Mouse (Mus musculus): Measurements from ENCODE around the gene Cnep1r1.

The Cnep1r1 gene

DNA sequence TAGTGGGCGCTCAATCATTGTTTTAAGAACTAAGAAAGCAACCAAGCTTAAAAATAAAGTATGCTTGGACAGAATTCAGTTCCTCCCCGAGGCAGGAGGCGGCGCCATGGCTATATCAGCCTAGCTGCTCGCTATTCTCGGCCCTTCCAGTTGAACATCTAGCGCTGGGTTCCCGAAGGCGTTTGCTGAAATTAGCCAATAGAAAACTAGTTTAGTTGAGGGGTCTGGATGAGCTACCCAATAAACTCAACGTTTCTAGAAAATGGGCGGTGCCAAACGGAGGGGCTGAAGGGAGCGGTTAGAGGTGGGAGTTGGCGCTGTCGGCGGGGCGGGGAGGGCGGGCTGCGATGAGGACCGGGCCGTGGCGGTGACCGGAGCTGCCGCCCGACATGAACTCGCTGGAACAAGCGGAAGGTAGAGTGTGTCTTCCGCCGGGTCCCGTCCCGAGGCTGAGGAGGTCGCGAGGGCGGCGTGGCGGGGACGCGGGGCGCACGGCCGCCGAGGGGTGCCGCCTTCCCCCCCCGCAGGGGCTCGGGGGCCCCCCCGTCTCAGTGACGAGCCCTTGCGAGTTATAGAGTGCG is at the start of gene Cnep1r1:
TSS of gene Cnep1r1 (plus strand) at position 314 of the 581 bp plus-strand sequence.
- peak; percentile 99 for DNase-seq (ENCODE audit: low spot score)

GRCm38 (mm10) chr8:88082183-88082582 is 36.4 kb upstream of the Cnep1r1 start:
- DNase-seq (ENCODE audit: low spot score), result no peak

GRCm38 (mm10) chr8:88088006-88088405 is 30.6 kb upstream of the Cnep1r1 start:
- DNase-seq (ENCODE audit: low spot score), result no peak

GRCm38 (mm10) chr8:88091661-88092060 is 26.9 kb upstream of the Cnep1r1 start:
- no peak for DNase-seq (ENCODE audit: low spot score)

DNA sequence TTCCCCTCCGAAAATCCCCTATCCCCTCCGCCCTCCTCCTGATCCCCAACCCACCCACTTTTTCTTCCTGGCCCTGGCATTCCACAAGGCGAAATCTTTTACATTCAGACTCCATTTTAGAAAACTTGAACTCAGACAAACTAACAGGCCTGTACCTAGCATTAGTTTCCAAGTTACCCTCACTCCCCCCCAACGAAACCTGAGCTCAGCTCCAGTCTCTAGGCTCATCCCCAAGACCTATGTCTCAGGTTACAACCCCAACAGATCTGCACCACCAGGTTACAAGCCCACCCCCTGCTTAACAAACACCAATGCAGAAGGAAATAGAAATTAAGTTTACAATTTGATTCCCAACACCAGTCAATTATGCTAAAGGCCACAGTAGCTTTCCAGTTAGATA is 25.2 kb upstream of the Cnep1r1 start:
- DNase-seq (ENCODE audit: low spot score), result no peak

DNA sequence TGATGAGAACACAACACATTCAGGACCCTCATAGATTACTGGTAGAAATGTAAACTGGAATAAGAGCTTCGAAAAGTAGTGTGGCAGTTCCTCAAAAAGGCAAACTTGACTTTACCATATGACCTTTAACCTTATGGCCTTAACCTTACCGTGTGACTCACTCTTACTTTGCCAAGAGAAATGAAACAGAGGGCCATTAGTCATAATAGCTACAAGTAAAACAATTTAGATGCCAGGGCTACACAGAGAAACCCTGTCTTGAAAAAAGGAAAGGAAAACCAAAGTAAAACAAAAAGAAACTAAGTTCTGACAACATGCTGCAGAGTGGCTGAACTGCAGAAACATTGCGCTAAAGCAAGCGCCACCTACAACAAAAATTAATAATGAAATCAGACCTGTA is 19.7 kb upstream of the Cnep1r1 start:
- DNase-seq (ENCODE audit: low spot score), result peak; percentile 71

GRCm38 (mm10) chr8:88099526-88099925 is 19.0 kb upstream of the Cnep1r1 start:
- peak; percentile 77 for DNase-seq (ENCODE audit: low spot score)

GRCm38 (mm10) chr8:88109241-88109640 is 9.3 kb upstream of the Cnep1r1 start:
- DNase-seq (ENCODE audit: low spot score), result no peak

DNA sequence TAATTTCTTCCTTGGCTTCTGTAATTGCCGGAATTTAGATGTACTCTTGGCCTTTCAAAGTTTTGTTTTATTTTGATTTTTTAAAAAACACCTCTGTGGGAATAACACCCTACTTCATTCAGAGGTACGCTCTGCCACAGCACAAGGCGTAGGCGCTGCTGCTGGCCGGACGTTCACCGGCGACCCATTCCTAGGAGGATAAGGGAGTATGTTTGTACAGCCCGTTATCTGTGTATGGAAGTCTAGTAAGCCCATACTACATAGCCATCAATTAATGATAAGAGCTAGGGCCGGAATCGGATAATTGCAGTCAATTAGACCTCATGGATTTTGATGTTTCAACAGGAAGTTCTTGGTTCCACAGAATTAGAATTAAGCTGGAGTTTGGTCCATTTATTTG is 507 bp downstream of the Cnep1r1 start:
- peak; percentile 28 for DNase-seq (ENCODE audit: low spot score)

DNA sequence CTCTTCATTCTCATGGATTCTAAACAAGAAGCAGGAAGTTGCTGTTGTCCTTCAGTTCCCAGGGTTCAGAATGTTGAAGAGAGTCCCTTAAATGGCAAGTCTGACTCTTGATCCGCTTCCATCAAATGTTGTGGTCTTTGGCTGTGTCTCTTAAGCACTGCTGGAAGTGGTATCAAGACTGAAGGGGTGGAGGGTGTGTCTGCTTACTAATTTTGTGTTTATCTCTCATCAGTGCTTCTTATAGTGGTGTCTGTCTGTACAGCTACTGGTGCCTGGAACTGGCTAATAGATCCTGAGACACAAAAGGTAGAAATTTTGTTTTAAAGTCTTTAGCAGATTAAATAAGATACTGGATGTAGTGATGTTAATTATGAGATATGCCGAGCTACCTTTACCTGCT is 6.3 kb downstream of the Cnep1r1 start:
- no peak for DNase-seq (ENCODE audit: low spot score)

DNA sequence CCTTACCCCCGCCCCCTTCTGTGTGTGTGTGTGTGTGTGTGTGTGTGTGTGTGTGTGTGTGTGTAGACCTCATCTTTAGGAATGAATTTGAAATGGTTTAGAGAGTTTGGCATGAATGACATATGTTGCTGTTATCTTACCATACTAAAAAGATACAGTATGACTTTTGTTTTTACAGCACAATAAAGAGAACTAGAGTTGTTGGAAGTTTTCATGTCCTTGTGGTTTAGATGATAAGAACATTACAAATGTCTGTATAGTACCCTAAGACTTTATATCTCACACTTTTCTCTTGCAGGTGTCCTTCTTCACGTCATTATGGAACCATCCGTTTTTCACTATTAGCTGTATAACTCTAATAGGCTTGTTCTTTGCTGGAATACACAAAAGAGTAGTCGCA is 10.8 kb downstream of the Cnep1r1 start:
- DNase-seq (ENCODE audit: low spot score), result no peak

- DNase-seq (ENCODE audit: low spot score), result no peak
Observed at GRCm38 (mm10) chr8:88130754-88131317, 12.3 kb downstream of the Cnep1r1 start.

GRCm38 (mm10) chr8:88137748-88138484 is 19.3 kb downstream of the Cnep1r1 start, which contains the start of gene Heatr3:
Heatr3 (plus strand) TSS chr8:88137855.
- peak; percentile 98 for DNase-seq (ENCODE audit: low spot score)

DNA sequence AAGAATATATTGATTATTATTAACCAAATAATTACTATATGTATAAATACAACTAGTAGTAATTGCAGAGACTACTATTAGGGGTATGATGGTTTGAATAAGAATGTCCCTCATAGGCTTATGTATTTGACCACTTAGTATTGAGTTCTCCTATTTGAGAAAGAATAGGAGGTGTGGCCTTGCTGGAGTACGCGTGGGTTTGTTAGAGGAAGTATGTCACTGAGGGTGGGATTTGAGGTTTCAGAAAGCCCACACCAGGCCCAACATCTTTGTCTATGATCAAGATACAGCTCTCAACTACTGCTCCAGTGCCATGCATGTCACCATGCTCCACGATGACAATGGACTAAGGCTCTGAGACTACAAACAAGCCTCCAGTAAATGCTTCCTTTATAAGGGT is 20.7 kb downstream of the Cnep1r1 start:
- no peak for DNase-seq (ENCODE audit: low spot score)

DNA sequence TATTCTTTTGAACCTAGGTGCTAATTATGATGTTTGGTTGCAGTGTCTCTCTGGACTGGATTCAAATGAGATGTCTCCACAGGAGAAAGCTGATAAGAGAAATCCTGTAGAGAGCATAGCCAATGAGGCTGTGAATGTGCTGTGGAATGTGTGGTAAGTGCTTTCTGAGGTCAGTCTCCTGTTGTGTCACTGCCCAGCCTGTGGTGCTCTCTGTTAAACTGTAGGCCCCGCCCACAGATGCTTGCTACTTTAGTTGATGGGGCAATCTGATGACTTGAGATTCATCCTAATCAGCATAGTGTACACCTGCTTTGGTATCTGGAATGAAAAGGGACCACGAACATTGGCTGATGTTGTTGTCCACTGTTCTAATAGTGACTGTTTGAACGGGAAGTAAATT is 23.1 kb downstream of the Cnep1r1 start:
- DNase-seq (ENCODE audit: low spot score), result no peak

DNA sequence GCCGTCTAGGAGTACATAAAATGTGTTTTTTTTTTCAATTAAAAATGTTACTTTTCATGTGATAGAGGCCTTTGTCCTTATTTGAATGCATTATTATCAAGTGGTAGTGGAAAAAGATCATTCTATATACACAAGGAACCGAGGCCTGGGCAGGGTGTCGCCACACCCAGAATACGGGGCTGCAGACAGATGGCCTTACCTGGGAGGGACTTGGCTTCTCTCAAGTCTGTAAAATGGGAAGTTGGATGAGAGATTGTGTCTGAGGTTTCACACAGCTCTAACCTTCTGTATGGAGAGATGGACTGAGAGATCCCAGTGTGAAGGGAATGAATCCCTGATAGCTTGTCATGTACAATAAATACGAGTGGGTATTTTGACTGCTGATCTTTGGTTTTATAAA is 25.5 kb downstream of the Cnep1r1 start:
- DNase-seq (ENCODE audit: low spot score), result no peak

DNA sequence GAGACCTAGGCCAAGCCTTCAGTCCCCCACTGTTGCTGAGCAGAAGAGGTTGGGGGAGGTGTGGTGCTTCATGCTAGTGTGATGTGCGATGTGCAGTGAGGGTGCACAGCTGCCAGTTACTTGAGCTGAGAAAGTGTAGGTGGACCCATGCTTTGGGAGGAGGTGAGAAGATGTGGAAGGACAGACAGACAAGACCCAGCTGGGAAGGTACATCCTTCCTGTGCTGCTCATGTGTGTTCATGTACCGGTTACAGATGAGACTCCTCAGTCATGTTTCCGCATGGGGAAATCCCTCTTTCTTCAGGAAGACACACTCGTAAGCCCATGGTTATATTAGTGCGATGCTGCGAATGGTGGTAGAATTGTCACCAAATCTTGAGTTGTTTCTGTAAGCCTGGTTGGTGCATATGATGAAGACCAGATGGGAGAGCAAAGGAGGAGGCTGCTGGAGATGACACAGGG is 32.4 kb downstream of the Cnep1r1 start:
- no peak for DNase-seq (ENCODE audit: low spot score)

- no peak for DNase-seq (ENCODE audit: low spot score)
Observed at GRCm38 (mm10) chr8:88160237-88160995, 41.8 kb downstream of the Cnep1r1 start.

DNA sequence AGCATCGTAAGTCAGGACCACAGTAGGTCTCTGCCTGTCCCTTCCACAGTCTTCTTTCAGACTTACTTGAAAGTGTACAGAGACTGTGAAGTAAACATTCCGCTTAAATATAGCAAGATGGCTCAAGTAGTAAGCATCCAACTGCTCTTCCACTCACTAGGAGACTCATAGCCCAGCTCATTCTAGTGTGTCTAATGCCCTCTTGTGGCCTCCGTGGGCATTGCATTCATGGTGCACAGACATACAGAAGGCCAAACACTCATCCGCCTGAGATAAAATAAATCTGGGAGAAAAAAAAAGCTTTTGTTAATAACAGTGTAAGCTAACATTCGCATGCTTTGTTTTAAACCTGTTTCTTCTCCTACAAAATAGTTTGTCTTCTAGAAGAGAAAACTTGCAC is 42.9 kb downstream of the Cnep1r1 start:
- peak; percentile 80 for DNase-seq (ENCODE audit: low spot score)

DNA sequence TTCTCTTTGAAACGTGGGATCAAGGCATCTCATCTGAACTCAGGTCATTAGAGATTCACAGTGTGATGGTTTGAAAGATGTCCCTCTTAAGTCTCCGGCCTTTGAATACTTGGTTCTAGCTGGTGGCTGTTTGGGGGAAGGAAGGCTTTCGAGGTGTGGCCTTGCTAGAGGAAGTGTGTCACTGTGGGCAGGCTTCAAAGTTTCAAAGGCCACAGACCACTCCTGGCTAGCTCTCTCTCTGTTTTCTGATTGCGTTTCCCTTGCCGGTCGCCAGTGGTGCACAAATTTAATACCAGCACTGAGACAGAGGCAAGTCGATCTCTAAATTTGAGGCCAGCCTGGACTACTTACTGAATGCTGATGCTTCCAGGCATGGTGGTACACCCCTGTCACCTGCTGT is 56.7 kb downstream of the Cnep1r1 start:
- no peak for DNase-seq (ENCODE audit: low spot score)

DNA sequence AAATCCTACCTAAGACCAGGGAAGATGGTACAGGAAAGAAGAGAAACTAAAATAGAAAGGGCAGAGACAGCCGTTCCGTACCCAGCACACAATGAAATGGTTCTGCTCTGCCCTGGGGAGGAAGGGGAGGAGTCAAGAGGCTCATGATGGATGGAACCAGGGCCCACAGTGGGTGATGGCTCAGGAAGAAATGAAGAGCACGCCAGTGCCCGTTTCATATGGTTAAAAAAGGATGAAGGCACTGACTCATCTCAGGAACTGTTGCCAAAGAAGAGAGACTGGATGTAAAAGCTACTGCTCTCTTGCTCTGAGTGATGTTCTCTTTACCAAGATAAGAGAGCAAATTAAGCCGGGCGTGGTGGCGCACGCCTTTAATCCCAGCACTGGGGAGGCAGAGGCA is 58.7 kb downstream of the Cnep1r1 start:
- DNase-seq (ENCODE audit: low spot score), result no peak

DNA sequence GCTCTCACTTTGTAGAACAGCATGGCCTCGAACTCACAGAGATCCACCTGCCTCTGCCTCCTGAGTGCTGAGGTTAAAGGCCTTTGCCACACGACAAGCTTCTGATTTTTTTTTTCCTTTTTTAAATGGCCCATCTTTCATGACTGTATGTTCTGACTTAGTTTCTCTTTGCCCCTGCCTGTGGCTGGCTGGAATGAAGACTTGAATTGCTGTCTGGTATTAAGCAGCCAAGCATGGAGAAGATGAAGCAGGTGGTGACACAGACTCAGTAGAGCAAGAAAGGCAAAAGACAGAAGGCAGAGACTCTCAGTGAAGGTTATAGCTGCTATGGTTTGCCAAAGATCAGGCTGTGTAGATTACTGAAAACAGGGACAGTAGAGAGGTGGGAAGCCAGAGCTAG is 64.6 kb downstream of the Cnep1r1 start:
- no peak for DNase-seq (ENCODE audit: low spot score)
